Mouse (Mus musculus) mouse embryonic stem cell (cell line): ENCODE results near the gene Prss43.
"Not testable (repeated sequence)": the region's sequence is repeated elsewhere in the genome, so short reads cannot be mapped to it uniquely, and the experiment has no call there.

ENCODE experiments used
- in situ Hi-C, 2 experiments: fragments of 300-500 bp; cut with MboI; formaldehyde crosslinking; loops; 1 replicate in 1 of 2; 3 replicates in 1 of 2; pipeline ENCODE4 v1.14.3; 2019 to 2020; ENCODE audit warnings: low sequenced_read_pairs in 2 of 2, low pct_unique_long_range_greater_than_20kb in 1 of 2, mixed read lengths in 1 of 2; ENCODE audit not compliant: unreplicated experiment in 1 of 2

Prss43 gene

DNA sequence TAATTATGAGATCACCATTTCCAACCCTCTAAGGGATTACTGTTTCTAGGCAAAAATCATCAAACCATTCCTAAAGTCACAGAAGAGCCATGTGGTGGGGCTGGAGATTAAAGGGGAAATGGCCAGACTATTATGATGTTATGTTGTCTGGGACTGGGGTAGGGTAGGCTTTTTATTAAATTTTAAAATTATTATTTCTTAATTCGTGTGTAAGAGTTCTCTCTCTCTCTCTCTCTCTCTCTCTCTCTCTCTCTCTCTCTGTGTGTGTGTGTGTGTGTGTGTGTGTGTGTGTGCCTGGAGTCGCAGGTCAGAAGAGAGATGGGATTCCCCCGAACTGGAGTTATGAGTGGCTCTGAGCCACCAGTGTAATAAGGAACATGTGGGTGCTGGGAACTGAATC, at the start of gene Prss43:
Gene Prss43, plus strand, starts transcription at position 301 of the 400 bp plus-strand sequence.
- in situ Hi-C loops, result no loop called here

GRCm38 (mm10) chr9:110778100-110778499, 48.4 kb upstream of the Prss43 start:
- in situ Hi-C loops, result no loop called here

- in situ Hi-C loops, result no loop called here
These were observed 47.9 kb upstream of the Prss43 start for GRCm38 (mm10) chr9:110778559-110778958.

DNA sequence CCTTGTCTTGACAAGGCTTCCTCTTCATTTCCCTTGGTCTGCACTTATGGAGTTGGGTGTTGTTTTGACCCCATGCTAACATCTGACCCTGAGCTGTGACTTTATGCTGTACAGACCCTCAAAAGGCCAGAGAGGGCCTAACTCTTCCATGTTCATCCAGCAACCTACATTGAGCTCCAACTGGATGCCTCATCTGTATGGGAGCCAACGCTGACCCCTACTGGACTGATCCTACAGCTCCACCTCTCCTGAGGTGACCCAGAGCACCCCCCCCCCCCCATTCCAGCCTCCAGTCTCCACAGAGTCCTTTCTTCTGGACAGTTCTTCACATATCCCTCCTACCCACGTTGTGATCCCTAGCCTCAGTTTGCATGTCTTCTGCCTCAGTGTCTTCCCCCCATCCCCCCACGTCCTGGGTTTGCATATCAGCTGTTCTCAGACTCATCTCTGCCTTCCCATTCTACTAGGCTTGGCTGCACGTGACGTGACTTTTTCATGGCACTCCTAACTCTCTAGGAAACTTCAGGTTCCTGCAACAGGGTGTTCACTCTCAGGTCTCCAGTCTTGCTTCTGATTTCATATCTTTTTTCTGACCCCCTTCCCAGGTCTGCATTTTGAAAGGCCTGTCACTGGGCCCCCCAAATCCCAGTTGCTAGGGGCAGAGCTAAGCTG, 47.1 kb upstream of the Prss43 start:
- in situ Hi-C loops, result no loop called here

DNA sequence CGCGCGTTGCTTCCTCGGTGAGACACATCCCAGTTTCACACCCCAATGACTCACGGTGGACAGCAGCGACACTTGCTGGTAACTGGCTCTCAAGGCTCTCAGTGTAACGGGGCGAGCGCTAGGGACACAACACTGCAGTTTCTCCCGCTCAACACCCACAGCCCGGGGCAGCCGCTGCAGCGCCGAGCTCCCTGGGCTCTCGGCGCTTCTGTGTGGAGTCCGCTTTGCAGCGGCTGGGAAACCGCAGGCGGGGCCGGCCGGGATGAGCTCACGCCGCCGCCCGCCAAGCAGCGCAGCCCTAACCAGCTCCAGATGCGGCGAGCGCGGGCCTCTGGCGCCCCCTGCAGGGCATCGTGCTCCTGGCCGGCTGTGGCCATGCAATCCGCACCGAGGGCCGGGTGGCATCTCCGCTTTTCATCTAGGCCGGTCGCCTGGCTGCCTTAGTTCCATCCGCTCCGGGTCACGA, 45.2 kb upstream of the Prss43 start:
- in situ Hi-C loops, result no loop called here

DNA sequence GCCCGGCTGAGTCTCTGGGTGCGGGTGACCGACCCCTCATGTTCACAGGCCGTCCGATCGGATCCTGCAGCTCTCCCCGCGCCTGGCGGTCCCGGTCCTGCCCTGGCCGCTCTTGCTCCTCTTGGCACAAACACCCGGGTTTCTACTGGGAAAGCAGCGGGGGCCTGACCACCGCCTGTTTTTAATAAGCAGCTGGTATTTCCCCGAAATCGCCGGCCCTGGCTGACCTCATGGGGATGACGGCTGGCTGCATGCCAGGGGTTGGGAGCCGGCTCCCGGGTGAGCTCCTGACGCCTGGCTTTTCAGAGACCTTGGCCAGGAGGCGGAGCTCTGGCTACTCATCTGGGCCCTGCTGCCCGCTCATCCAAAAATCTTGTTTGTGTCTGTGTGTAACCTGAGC, 44.8 kb upstream of the Prss43 start:
- in situ Hi-C loops, result no loop called here

GRCm38 (mm10) chr9:110783611-110784010, 42.9 kb upstream of the Prss43 start:
- in situ Hi-C loops, result no loop called here

DNA sequence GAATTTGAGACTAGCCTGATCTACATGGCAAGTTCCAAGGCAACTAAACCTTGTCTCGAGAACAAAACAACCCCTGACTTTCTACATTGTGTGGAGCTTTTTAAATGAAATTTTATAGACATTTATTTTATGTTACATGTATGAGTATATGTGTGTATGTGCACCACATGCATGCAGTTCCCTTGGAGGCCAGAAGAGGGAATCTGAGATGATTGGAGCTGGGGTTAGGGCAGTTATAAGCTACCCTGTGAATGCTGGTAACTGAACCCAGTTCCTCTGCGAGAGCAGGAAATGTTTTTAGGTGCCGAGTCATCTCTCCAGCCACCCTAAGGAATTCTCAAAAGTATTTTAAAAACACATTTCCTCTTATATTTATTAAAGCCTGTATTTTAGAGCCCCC, 38.3 kb upstream of the Prss43 start:
- in situ Hi-C loops, result no loop called here

GRCm38 (mm10) chr9:110790462-110790861, 36.0 kb upstream of the Prss43 start:
- in situ Hi-C loops, result no loop called here

GRCm38 (mm10) chr9:110797013-110797412, 29.5 kb upstream of the Prss43 start:
- in situ Hi-C loops, result no loop called here

DNA sequence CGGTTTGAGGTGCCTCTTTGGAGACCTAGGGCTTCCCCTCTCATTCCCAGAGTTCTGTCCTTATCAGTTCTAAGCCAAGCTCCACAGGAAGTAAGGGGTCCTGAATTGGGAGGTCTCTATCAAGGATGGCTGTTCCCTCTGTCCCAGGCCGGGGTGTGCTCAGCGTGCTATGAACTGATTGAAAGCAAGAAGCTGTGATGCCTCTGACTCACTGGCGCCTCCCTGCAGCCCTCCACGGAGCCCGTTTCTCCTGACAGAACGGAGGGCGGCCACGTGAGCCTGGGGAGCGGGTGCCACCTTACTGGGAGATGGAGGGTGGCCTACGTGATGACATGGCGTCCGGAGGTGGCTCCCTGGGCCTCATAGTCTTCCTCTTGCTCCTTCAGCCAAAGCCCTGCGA, 28.6 kb upstream of the Prss43 start, which contains the start of gene Prss42:
Gene Prss42, plus strand, starts transcription at position 301 of the 400 bp plus-strand sequence.
- in situ Hi-C loops, result no loop called here

DNA sequence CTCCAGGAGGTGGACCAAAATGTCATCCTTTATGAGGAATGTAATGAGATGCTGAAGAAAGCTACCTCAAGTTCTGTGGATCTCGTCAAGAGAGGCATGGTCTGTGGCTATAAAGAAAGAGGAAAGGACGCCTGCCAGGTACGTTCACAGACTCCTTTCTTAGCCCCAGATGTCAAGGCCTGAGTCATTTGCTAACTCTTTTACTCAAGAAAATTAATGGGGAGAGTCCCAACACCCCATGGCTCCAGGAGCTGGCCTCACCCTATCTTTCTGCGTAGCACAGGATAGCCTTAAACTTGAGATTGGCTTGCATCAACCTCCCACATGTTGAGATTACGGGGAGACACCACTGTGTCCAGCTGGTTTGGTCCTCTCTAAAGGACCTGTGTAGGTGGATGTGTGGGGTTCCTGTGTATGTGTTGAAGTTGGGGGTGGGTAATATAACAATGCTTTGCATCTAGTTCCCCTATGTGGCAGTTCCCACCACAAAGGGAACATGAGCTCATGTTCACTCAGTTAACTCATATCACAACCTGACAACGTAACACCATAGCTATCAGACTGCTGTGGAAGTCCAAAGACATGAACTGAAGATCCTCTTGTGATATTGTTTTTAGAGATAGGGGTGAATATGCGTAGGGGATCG, 25.5 kb upstream of the Prss43 start:
- in situ Hi-C loops, result no loop called here

DNA sequence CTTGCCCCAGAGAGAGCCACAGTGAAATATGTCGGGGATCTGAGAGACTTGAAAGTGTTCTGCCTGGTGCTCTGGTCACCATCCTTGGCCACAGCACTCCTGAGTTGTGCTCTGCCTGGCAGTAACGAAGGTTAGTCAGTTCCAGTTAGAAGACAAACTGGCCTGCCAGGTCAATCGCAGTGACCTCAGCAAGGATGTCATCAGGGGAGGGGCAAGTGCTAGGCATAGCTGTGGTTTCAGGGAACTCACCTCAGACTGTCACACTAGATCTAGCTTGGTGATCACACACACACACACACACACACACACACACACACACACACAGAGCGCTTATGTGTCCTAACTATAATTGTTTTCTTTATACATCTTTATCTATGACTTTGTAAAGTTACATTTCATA, 23.2 kb upstream of the Prss43 start:
- in situ Hi-C loops, result no loop called here

GRCm38 (mm10) chr9:110810051-110810450, 16.4 kb upstream of the Prss43 start:
- in situ Hi-C loops, result no loop called here

- in situ Hi-C loops, result no loop called here
These were observed 12.7 kb upstream of the Prss43 start, which contains the start of gene Prss44 for GRCm38 (mm10) chr9:110813789-110814188. Gene Prss44, plus strand, starts transcription at chr9:110813994.

DNA sequence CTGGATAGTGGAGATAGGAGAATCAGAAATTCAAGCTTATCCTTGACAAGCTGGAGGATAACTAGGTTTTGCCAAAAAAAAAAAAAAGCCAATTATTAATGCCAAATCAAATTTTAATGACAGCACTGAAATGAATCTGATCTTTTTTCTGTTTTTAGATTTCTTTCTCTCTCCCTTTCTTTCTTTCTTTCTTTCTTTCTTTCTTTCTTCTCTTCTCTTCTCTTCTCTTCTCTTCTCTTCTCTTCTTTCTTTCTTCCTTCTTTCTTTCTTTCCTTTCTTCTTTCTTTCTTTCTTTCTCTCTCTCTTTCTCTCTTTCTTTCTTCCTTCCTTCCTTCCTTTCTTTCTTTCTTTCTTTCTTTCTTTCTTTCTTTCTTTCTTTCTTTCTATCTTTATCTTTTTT, 5.9 kb upstream of the Prss43 start:
- in situ Hi-C loops, result not testable (repeated sequence)

DNA sequence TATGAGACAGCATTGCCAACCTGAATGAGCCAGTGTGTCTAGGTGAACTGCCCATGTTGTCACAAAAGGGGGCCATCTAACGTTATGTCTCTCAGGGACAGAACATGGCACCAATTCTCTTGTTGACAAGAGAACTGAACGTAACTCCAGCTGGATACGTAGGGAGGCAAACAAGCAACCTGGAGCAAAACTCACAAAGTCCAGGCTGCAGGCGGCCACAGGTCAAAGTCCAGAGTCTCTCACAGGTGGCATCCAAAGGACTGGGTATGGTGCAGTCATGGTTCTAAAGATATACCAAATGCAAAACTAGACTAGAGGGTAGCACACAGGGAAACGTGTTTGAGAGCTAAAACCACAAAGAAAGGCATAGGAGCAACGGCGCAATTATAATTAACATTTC, 5.1 kb upstream of the Prss43 start:
- in situ Hi-C loops, result no loop called here

DNA sequence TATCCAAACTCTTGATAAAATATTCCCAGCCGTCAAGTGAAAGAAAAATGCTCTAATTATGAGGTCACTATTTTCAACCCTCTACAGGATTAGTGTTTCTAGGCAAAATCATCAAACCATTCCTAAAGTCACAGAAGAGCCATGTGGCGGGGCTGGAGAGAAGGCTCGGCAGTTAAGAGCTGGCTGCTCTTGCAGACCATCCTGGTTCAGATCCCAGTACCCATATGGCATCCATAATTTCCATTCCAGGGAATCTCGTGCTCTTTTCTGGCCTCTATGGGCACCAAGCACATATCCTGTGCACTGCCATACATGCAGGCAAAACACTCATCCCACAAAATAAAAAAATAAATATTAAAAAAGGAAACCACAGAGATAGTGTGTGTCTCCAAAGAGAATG, 1.1 kb upstream of the Prss43 start:
- in situ Hi-C loops, result no loop called here

GRCm38 (mm10) chr9:110825832-110826231, 658 bp upstream of the Prss43 start:
- in situ Hi-C loops, result no loop called here

DNA sequence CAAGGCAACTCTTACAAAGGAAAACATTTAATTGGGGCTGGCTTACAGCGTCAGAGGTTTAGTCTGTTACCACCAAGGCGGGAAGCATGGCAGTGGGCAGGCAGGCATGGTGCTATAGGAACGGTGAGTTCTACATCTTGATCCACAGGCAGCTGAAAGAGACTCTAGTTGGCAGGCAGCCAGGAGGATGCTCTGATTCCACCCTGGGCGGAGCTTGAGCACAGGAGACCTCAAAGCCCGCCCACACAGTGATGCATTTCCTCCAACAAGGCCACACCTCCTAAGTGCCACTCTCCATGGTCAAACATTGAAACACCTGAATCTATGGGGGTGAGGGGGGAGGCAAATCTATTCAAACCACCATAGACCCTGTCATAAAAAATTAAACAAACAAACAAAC, 6.5 kb downstream of the Prss43 start:
- in situ Hi-C loops, result no loop called here
